13 mouse cellular contexts compared by ENCODE assay signal in the genomic region with DNA sequence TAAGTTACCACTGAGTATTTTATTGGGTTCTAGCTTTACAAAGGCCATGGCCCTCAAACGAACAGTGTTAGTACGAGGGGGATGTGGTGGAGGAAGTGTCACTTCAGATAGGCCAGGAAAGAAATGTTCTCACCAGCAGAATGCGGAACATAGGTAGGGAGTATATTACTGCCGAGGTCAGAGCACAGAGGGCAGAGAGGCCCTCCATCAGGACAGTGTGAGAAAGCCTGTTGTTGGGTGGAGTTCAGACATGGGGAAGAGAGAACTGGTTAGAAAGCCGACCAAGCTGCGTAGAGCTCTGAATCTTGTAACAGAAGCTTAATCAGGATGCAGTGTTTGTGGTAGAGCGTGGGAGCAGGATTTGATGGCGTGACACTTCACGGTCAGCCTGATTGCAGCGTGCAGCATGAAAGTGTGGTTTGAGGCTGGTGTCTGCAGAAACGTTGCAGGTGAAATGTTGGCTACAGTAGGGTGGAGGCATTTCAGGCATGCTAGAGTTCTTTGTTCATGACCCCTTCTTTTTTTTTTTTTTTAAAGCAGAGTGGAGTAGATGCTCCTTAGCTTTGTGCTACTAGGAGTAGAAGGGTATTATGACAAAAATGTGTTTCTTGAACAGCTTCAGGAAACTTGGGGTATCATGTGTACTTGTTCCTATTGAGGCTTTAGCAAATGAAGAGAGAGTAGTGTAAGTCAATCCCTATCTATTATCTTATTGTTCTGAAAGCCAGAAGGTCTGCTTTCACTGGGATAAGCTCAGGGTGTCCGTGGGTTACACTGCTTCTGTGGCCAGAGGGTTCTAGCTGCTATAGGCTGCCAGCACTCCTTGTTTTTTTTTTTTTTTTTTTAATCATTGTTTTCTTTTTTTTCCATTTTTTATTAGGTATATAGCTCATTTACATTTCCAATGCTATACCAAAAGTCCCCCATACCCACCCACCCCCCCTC.
DNase-seq lines count a peak whose midpoint lies in the region; ATAC-seq and TF ChIP-seq lines count a peak whose summit lies in the region.
"Had no signal": no experiment of that assay in that cellular context is flagged by ENCODE, and none has a peak within 500 bp of the region (broad histone marks: within the 10 kb centered on the region; RNA-seq: fewer than 3 reads in every experiment).

No protein-coding gene starts in this region.

- H3K79me2 ChIP-seq in myocyte (ENCODE audit: control insufficient read depth, insufficient read depth) = peaks cover 11% of the 10 kb centered on the region

- no peak for DNase-seq in limb, embryonic 10.5 days (ENCODE audit: low spot score)
- DNase-seq in brain, adult 2 months (ENCODE audit: low read depth, low spot score) = peak; percentile 60
- peak; percentile 12 for DNase-seq in induced T-regulatory cell, adult 2 months (ENCODE audit: low read depth)
- no peak for DNase-seq in heart, postnatal 4 days
- no peak for DNase-seq in adrenal gland, postnatal 36 days
- DNase-seq in kidney, adult 9 months = no peak
- DNase-seq: adrenal gland, postnatal 10 days; cerebellum, postnatal 14 days; kidney, postnatal 25 days had no signal

- WGBS in limb, embryonic 15.5 days = 56% methylated on average over 12 of the region's 12 CpGs
- WGBS in limb, embryonic 10.5 days = 72% methylated on average over 12 of the region's 12 CpGs

- H3K4me3 ChIP-seq in limb, embryonic 15.5 days = no peak overlapping the region
- no peak overlapping the region for H3K4me3 ChIP-seq in limb, embryonic 10.5 days
- no peak overlapping the region for H3K4me3 ChIP-seq in myocyte
- H3K4me3 ChIP-seq: heart, embryonic 12.5 days had no signal

- no peak overlapping the region for H3ac ChIP-seq in myocyte (ENCODE audit: control insufficient read depth, insufficient read length)

- H3K4me2 ChIP-seq in limb, embryonic 15.5 days = no peak overlapping the region
- H3K4me2 ChIP-seq in myocyte (ENCODE audit: low read depth) = peak overlapping the region; percentile 35
- H3K4me2 ChIP-seq: heart, embryonic 12.5 days had no signal

- H3K9ac ChIP-seq in limb, embryonic 15.5 days = no peak overlapping the region
- H3K9ac ChIP-seq: heart, embryonic 12.5 days had no signal

- no peak for ATAC-seq in limb, embryonic 15.5 days (ENCODE audit: insufficient number of reproducible peaks, low FRiP score, low TSS enrichment, low read depth)
- ATAC-seq: forebrain, embryonic 16.5 days had no signal

- H3K4me1 ChIP-seq in limb, embryonic 15.5 days = peaks cover 19% of the 10 kb centered on the region
- peaks cover 50% of the 10 kb centered on the region for H3K4me1 ChIP-seq in limb, embryonic 10.5 days

- TF ChIP-seq POLR2A in myocyte (IDR thresholded peaks at IDR 0.05; ENCODE audit: insufficient read length, low read depth) = no peak

- H3K9me3 ChIP-seq in limb, embryonic 15.5 days = no peaks in the 10 kb centered on the region
- H3K9me3 ChIP-seq in limb, embryonic 10.5 days (replicated peaks) = no peaks in the 10 kb centered on the region
- H3K9me3 ChIP-seq: heart, embryonic 12.5 days had no signal

- 0 out of 2 replicates have a peak overlapping the region, but pooled peaks have one; percentile 17 for H3K27ac ChIP-seq in limb, embryonic 15.5 days
- no peak overlapping the region for H3K27ac ChIP-seq in limb, embryonic 10.5 days

- no peaks in the 10 kb centered on the region for H3K36me3 ChIP-seq in limb, embryonic 15.5 days
- no peaks in the 10 kb centered on the region for H3K36me3 ChIP-seq in limb, embryonic 10.5 days
- H3K36me3 ChIP-seq in myocyte (ENCODE audit: control insufficient read depth, insufficient read depth) = no peaks in the 10 kb centered on the region
- H3K36me3 ChIP-seq: heart, embryonic 12.5 days had no signal

- no peaks in the 10 kb centered on the region for H3K27me3 ChIP-seq in limb, embryonic 15.5 days
- H3K27me3 ChIP-seq in limb, embryonic 10.5 days (ENCODE audit: low read depth, poor library complexity, severe bottlenecking) = no peaks in the 10 kb centered on the region
- no peaks in the 10 kb centered on the region for H3K27me3 ChIP-seq in myocyte (ENCODE audit: control insufficient read depth, insufficient read depth, insufficient read length)
- H3K27me3 ChIP-seq: heart, embryonic 12.5 days had no signal

TF ChIP-seq in myocyte, 11 proteins besides CTCF, POLR2A, EP300 and RAD21:
- no peak for TF ChIP-seq SRF (IDR thresholded peaks at IDR 0.05; ENCODE audit: control insufficient read depth, insufficient read length, low read depth)
- TF ChIP-seq E2F4 (IDR thresholded peaks at IDR 0.05; ENCODE audit: insufficient read depth) = no peak
- no peak for TF ChIP-seq MYOG (IDR thresholded peaks at IDR 0.05; ENCODE audit: control insufficient read depth in 1 of 3, insufficient read depth in 1 of 3, insufficient read length in 2 of 3, low read depth in 2 of 3)
- no peak for TF ChIP-seq TCF12 (IDR thresholded peaks at IDR 0.05; ENCODE audit: insufficient read depth, poor library complexity, severe bottlenecking)
- TF ChIP-seq REST (IDR thresholded peaks at IDR 0.05; ENCODE audit: insufficient read depth, insufficient read length) = no peak
- no peak for TF ChIP-seq USF1 (IDR thresholded peaks at IDR 0.05; ENCODE audit: low read depth)
- no peak for TF ChIP-seq CEBPB (IDR thresholded peaks at IDR 0.05; ENCODE audit: insufficient read depth, poor library complexity, severe bottlenecking)
- TF ChIP-seq MYOD1 (IDR thresholded peaks at IDR 0.05; ENCODE audit: control insufficient read depth in 1 of 3, insufficient read length in 2 of 3, low read depth in 2 of 3) = no peak
- no peak for TF ChIP-seq MAX (IDR thresholded peaks at IDR 0.05; ENCODE audit: low read depth)
- no peak for TF ChIP-seq POLR2AphosphoS2 (IDR thresholded peaks at IDR 0.05; ENCODE audit: insufficient read length, low read depth)
- no peak for TF ChIP-seq TCF3 (IDR thresholded peaks at IDR 0.05; ENCODE audit: insufficient read length, low read depth)

Comparison
In these comparisons a context has a peak if more than half of its experiments do, and no peak if none do; other contexts are left out.
1. DNase-seq: peak in brain, adult 2 months (single experiment) and induced T-regulatory cell, adult 2 months (single experiment); none in limb, embryonic 10.5 days (single experiment), heart, postnatal 4 days (single experiment), adrenal gland, postnatal 36 days (0 of 2) and kidney, adult 9 months (single experiment).